Mouse (Mus musculus): Measurements from ENCODE around the gene Ino80e. TPM values are rescaled to one million over a fixed set of nuclear protein-coding genes. Genes with fewer than 3 reads are reported as not detected.

Ino80e gene
- total RNA-seq, 1 experiment from 2014 or later, result 44.6 TPM

GRCm38 (mm10) chr7:126821835-126822511, 40.2 kb downstream of the Ino80e start:
- ATAC-seq (ENCODE audit: extremely low read depth, insufficient number of reproducible peaks, low FRiP score, poor library complexity, severe bottlenecking), result peak; percentile 75

- ATAC-seq (ENCODE audit: extremely low read depth, insufficient number of reproducible peaks, low FRiP score, poor library complexity, severe bottlenecking), result no peak
Measured at GRCm38 (mm10) chr7:126818818-126819217, 43.4 kb downstream of the Ino80e start.

- no peak for ATAC-seq (ENCODE audit: extremely low read depth, insufficient number of reproducible peaks, low FRiP score, poor library complexity, severe bottlenecking)
Measured at GRCm38 (mm10) chr7:126817595-126817994, 44.6 kb downstream of the Ino80e start.

GRCm38 (mm10) chr7:126816494-126816893, 45.7 kb downstream of the Ino80e start:
- no peak for ATAC-seq (ENCODE audit: extremely low read depth, insufficient number of reproducible peaks, low FRiP score, poor library complexity, severe bottlenecking)

GRCm38 (mm10) chr7:126815726-126816222, 46.4 kb downstream of the Ino80e start:
- ATAC-seq (ENCODE audit: extremely low read depth, insufficient number of reproducible peaks, low FRiP score, poor library complexity, severe bottlenecking), result no peak

GRCm38 (mm10) chr7:126809723-126810369, 52.3 kb downstream of the Ino80e start:
- ATAC-seq (ENCODE audit: extremely low read depth, insufficient number of reproducible peaks, low FRiP score, poor library complexity, severe bottlenecking), result no peak

GRCm38 (mm10) chr7:126808703-126809455, 53.3 kb downstream of the Ino80e start:
- peak; percentile 43; the same call in 1 of the 2 replicates for ATAC-seq (ENCODE audit: extremely low read depth, insufficient number of reproducible peaks, low FRiP score, poor library complexity, severe bottlenecking)

GRCm38 (mm10) chr7:126807405-126807804, 54.8 kb downstream of the Ino80e start:
- ATAC-seq (ENCODE audit: extremely low read depth, insufficient number of reproducible peaks, low FRiP score, poor library complexity, severe bottlenecking), result no peak

- no peak for ATAC-seq (ENCODE audit: extremely low read depth, insufficient number of reproducible peaks, low FRiP score, poor library complexity, severe bottlenecking)
Measured at GRCm38 (mm10) chr7:126806956-126807355, 55.2 kb downstream of the Ino80e start.

- ATAC-seq (ENCODE audit: extremely low read depth, insufficient number of reproducible peaks, low FRiP score, poor library complexity, severe bottlenecking), result no peak
Measured at GRCm38 (mm10) chr7:126803751-126804150, 58.4 kb downstream of the Ino80e start.

GRCm38 (mm10) chr7:126803181-126803580, 59.0 kb downstream of the Ino80e start:
- ATAC-seq (ENCODE audit: extremely low read depth, insufficient number of reproducible peaks, low FRiP score, poor library complexity, severe bottlenecking), result no peak

GRCm38 (mm10) chr7:126802134-126802889, 59.9 kb downstream of the Ino80e start:
- ATAC-seq (ENCODE audit: extremely low read depth, insufficient number of reproducible peaks, low FRiP score, poor library complexity, severe bottlenecking), result no peak

- no peak for ATAC-seq (ENCODE audit: extremely low read depth, insufficient number of reproducible peaks, low FRiP score, poor library complexity, severe bottlenecking)
Measured at GRCm38 (mm10) chr7:126801057-126801422, 61.1 kb downstream of the Ino80e start.

Other genes with a start within 250 kb of the Ino80e start
- gene Nupr1, start 231.5 kb downstream of the Ino80e start, total RNA-seq (2017), result 6.9 and 9.5 TPM in 2 replicates
- gene Sgf29, start 213.1 kb downstream of the Ino80e start, total RNA-seq (2017), result 43.8 and 56.5 TPM in 2 replicates
- gene Sult1a1, start 185.9 kb downstream of the Ino80e start, total RNA-seq (2017), result 0.93 and 1.1 TPM in 2 replicates
- gene Bola2, start 167.0 kb downstream of the Ino80e start, total RNA-seq (2017), result 27.4 and 28.0 TPM in 2 replicates
- 3.3 and 4.2 TPM in 2 replicates for gene Slx1b, start 166.6 kb downstream of the Ino80e start, total RNA-seq (2017)
- gene Coro1a, start 154.6 kb downstream of the Ino80e start, total RNA-seq (2017), result 1,403 and 1,487 TPM in 2 replicates
- 48.8 and 51.2 TPM in 2 replicates for gene Mapk3, start 102.8 kb downstream of the Ino80e start, total RNA-seq (2017)
- 25.8 and 26.5 TPM in 2 replicates for gene Gdpd3, start 96.0 kb downstream of the Ino80e start, total RNA-seq (2017)
- gene Ypel3, start 85.4 kb downstream of the Ino80e start, total RNA-seq (2017), result 367 and 379 TPM in 2 replicates
- gene Tbx6, start 80.9 kb downstream of the Ino80e start, total RNA-seq (2017), result 14.4 and 19.8 TPM in 2 replicates
- gene Ppp4c, start 69.9 kb downstream of the Ino80e start, total RNA-seq (2017), result 210 and 221 TPM in 2 replicates
- gene Fam57b, start 64.7 kb downstream of the Ino80e start, total RNA-seq (2017), result not detected in 2 replicates
- gene 4930451I11Rik, start 30.7 kb downstream of the Ino80e start, total RNA-seq (2017), result not detected in 2 replicates
- not detected in 2 replicates for gene Doc2a, start 15.0 kb downstream of the Ino80e start, total RNA-seq (2017)
- 37.7 and 46.2 TPM in 2 replicates for gene Hirip3, start 405 bp downstream of the Ino80e start, total RNA-seq (2017)
- 73.7 and 93.1 TPM in 2 replicates for gene Taok2, start 22.3 kb upstream of the Ino80e start, total RNA-seq (2017)
- gene Tmem219, start 60.5 kb upstream of the Ino80e start, total RNA-seq (2017), result 32.3 and 32.6 TPM in 2 replicates
- gene Kctd13, start 66.5 kb upstream of the Ino80e start, total RNA-seq (2017), result 29.1 and 32.8 TPM in 2 replicates
- gene Asphd1, start 87.2 kb upstream of the Ino80e start, total RNA-seq (2017), result not detected in 2 replicates
- 1.7 and 2.9 TPM in 2 replicates for gene Sez6l2, start 88.2 kb upstream of the Ino80e start, total RNA-seq (2017)
- gene Cdipt, start 113.5 kb upstream of the Ino80e start, total RNA-seq (2017), result 59.1 and 66.1 TPM in 2 replicates
- 2.2 and 2.3 TPM in 2 replicates for gene Cdiptos, start 113.7 kb upstream of the Ino80e start, total RNA-seq (2017)
- 106 and 110 TPM in 2 replicates for gene Mvp, start 152.2 kb upstream of the Ino80e start, total RNA-seq (2017)
- 8.4 and 32.4 TPM in 2 replicates for gene Pagr1b, start 154.1 kb upstream of the Ino80e start, total RNA-seq (2017)
- 33.3 and 49.8 TPM in 2 replicates for gene Pagr1a, start 155.0 kb upstream of the Ino80e start, total RNA-seq (2017)
- 22.7 and 34.7 TPM in 2 replicates for gene Gm42742, start 158.7 kb upstream of the Ino80e start, total RNA-seq (2017)
- gene Prrt2, start 158.8 kb upstream of the Ino80e start, total RNA-seq (2017), result 2.6 TPM in 1 of 2 replicates, not detected in the other
- 49.3 and 57.7 TPM in 2 replicates for gene Maz, start 164.7 kb upstream of the Ino80e start, total RNA-seq (2017)
- 1.4 and 2.1 TPM in 2 replicates for gene Kif22, start 180.1 kb upstream of the Ino80e start, total RNA-seq (2017)
- 2.1 TPM in 1 of 2 replicates, not detected in the other for gene Zg16, start 225.0 kb upstream of the Ino80e start, total RNA-seq (2017)
- 156 and 166 TPM in 2 replicates for gene AI467606, start 229.0 kb upstream of the Ino80e start, total RNA-seq (2017)

Measured in neutrophil, adult 5-6 weeks (primary cell).